Mouse (Mus musculus) layer of hippocampus, adult 2 months (tissue): ENCODE measurements at regions not wholly inside any gene's neighbourhood (a gene's known extent, or its start where the extent isn't known, plus 50 kb on each side); places are given as distances from the start of the nearest gene placed in this dataset.

Source experiments
- DNase-seq, 2 experiments: peaks; one replicate each; pipeline ENCODE4 v3.0.0; 2022; ENCODE audit warnings: low spot score in 2 of 2
- H3K27ac ChIP-seq: fragments of 200-600 bp; 2 replicates; pipeline ENCODE4 v1.8.1; 2022
- H3K4me3 ChIP-seq: fragments of 200-600 bp; 2 replicates; pipeline ENCODE4 v1.8.1; 2022; ENCODE audit warnings: mild to moderate bottlenecking
- CTCF ChIP-seq: fragments of 200-600 bp; conservative IDR thresholded peaks from 2 replicates; pipeline ENCODE4 v1.8.1; 2022; ENCODE audit warnings: antibody characterized with exemption, mild to moderate bottlenecking, moderate library complexity

GRCm38 (mm10) chr5:146684429-146684828 is 99.4 kb upstream of the Gpr12 start:
- no peak overlapping the region for H3K27ac ChIP-seq
- DNase-seq = no peak
- peak; percentile 9; the same call in 1 of the 2 replicates for TF ChIP-seq CTCF
- no peak overlapping the region for H3K4me3 ChIP-seq

GRCm38 (mm10) chr5:146683554-146683953 is 98.5 kb upstream of the Gpr12 start:
- TF ChIP-seq CTCF = no peak
- Histone ChIP-seq H3K4me3 (no peak overlapping the region), H3K27ac (no peak overlapping the region)
- no peak for DNase-seq

GRCm38 (mm10) chr5:146682893-146683292 is 97.9 kb upstream of the Gpr12 start:
- H3K4me3 ChIP-seq = no peak overlapping the region
- TF ChIP-seq CTCF = no peak
- no peak overlapping the region for H3K27ac ChIP-seq
- no peak for DNase-seq

GRCm38 (mm10) chr5:146681512-146681911 is 96.5 kb upstream of the Gpr12 start:
- Histone ChIP-seq H3K27ac (no peak overlapping the region), H3K4me3 (no peak overlapping the region)
- TF ChIP-seq CTCF = no peak
- DNase-seq = no peak

GRCm38 (mm10) chr5:146679198-146679681 is 94.2 kb upstream of the Gpr12 start:
- no peak overlapping the region for H3K27ac ChIP-seq
- no peak for DNase-seq
- no peak overlapping the region for H3K4me3 ChIP-seq
- TF ChIP-seq CTCF = no peak

GRCm38 (mm10) chr5:146678775-146679170 is 93.7 kb upstream of the Gpr12 start:
- no peak overlapping the region for H3K4me3 ChIP-seq
- no peak for DNase-seq
- no peak overlapping the region for H3K27ac ChIP-seq
- no peak for TF ChIP-seq CTCF

- Histone ChIP-seq H3K27ac (no peak overlapping the region), H3K4me3 (no peak overlapping the region)
- no peak for DNase-seq
- TF ChIP-seq CTCF = no peak
These were observed 93.2 kb upstream of the Gpr12 start for GRCm38 (mm10) chr5:146678049-146678774.

- H3K27ac ChIP-seq = no peak overlapping the region
- DNase-seq = no peak
- no peak for TF ChIP-seq CTCF
- H3K4me3 ChIP-seq = no peak overlapping the region
These were observed 92.1 kb upstream of the Gpr12 start for GRCm38 (mm10) chr5:146677151-146677515.

GRCm38 (mm10) chr5:146676470-146677150 is 91.6 kb upstream of the Gpr12 start:
- DNase-seq = no peak
- Histone ChIP-seq H3K27ac (no peak overlapping the region), H3K4me3 (no peak overlapping the region)
- TF ChIP-seq CTCF = no peak

GRCm38 (mm10) chr5:146675887-146676277 is 90.8 kb upstream of the Gpr12 start:
- no peak for DNase-seq
- no peak for TF ChIP-seq CTCF
- Histone ChIP-seq H3K4me3 (no peak overlapping the region), H3K27ac (no peak overlapping the region)

- Histone ChIP-seq H3K27ac (no peak overlapping the region), H3K4me3 (no peak overlapping the region)
- peak; percentile 60 to 78 for DNase-seq
- peak; percentile 78 for TF ChIP-seq CTCF
These were observed 90.2 kb upstream of the Gpr12 start for GRCm38 (mm10) chr5:146675006-146675886.

- TF ChIP-seq CTCF = no peak
- Histone ChIP-seq H3K27ac (no peak overlapping the region), H3K4me3 (no peak overlapping the region)
- DNase-seq = no peak
These were observed 76.7 kb upstream of the Gpr12 start for GRCm38 (mm10) chr5:146661751-146662150.

GRCm38 (mm10) chr5:146657228-146657627 is 72.2 kb upstream of the Gpr12 start:
- H3K27ac ChIP-seq = no peak overlapping the region
- no peak for DNase-seq
- H3K4me3 ChIP-seq = no peak overlapping the region
- TF ChIP-seq CTCF = no peak
